Mouse (Mus musculus) lung, postnatal 14 days (tissue): Measurements from ENCODE around the gene Tmem229b.
A peak's percentile ranks its signal among the peaks of the same experiment; 100 is the strongest.
"Not testable (repeated sequence)": the region's sequence is repeated elsewhere in the genome, so short reads cannot be mapped to it uniquely, and the experiment has no call there.

Source experiments
- DNase-seq: peaks from one replicate; pipeline ENCODE4 v3.0.0; 2021

Gene Tmem229b

DNA sequence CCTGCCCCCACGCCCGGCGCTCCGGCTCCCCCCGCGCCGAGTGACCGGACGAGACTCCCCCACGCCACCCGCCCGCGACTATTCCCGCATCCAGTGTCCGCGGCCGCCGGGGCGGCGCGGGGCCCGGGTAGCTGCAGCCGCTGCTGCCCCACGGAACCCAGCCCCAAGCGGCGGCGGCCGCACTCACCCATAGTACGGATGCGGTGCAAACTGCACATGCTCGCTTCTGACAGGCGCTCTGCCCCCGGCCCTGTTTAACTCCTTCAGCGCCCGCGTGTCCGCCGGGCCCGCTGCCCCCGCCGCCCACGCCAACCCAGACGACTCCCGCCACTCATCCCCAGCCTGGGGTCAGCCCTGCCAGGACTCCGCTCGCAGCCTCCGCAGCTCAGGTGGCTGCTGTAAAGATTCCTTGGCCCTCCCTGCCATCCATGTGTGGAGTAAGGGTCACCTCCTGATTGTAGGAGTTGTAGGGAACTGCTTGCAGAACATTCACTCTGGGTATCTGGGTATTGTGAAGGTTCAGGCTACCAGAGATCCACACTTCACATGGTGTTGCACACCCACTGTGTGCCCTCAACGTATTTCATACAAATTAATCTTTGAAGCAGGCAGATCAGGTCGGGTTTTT, at the start of gene Tmem229b:
Gene Tmem229b, minus strand, starts transcription at position 502 of the 628 bp plus-strand sequence.
- peak; percentile 48 for DNase-seq

DNA sequence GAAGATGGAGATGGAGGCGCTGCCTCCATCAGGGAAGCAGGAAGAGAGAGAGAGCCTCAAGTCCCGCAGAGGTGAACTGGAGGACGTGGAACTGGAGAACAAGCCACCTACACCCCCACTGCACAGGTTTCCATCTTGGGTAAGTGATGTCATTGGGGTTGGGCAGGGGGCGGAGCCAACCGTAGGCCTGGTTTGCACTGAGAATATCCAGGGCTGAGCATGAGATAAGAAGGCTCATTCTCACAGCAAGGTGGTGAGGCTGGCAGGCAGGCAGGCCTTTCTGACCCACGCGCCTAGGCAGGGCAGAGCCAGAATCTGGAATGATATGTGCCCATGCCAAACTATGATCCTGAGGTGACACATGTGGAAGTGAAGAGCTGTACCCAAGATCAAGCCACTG, 47.8 kb upstream of the Tmem229b start:
- no peak for DNase-seq

DNA sequence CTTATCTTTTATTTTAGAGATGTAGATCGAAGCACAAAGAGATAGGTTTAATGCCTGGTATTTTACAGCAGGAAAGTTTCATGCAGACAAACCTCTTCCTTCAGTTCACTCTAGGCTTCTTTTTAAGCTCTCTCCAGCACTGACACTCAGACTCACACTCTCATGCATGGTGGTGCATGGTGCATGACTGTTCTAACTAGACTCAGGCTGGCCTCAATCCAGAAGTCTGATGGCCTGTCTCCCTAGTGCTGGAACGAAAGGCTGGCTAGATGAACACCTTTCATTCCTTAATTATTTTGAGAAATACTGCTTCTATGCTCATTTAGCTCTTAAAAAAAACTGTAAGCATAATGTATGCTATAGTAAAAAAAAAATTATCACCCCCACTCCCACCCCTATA, 44.6 kb upstream of the Tmem229b start:
- DNase-seq: no peak

DNA sequence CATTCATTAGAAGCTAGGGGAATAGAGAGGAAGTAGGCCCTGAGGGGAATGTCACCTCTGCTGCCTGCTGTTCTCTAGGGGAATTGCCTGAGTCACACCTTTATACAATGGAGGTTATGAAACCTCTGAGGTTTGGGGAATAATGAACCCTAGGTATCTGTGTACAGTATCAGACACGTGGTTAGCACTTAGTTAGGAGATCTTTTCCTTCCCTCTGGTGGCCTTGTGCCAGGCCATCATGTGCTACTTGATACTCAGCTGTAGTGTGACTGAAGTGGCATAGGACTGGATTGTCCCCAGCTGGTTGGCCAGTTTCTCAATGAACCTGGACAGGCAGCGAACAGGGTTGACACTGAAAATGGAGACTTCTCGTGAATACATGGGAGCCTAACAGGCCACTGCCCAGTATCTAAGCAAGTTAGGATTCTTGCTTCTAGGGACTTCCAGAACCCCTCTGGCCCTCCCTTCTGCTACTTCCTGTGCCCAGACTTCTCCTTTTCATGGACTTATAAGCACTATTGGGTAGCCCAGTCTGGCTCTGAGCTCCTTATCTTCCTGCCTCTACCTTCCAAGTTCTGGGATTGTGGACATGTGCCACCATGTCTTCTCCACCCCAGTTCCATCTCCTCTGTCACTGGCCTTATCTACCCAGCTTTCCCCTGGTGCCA, 43.3 kb upstream of the Tmem229b start:
- DNase-seq: peak; percentile 79

DNA sequence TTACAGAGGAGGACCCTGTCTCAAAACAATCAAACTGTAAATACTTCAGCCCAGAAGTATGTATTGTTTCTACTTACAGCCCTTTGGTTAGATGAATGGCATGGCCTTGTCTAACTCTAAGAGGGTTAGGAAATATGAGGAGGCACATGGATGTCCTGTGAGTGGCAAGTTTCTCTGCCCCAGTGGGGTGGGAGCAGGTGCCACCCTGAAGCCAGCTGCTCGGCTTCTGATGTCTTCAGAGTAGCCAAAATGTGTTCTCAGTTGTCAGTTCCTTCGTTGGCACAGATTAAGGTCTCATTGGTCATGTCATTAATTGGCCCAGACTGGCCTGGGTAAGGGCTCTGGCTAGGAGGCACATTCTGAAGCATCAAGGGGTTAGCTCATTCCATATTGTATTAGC, 42.4 kb upstream of the Tmem229b start:
- no peak for DNase-seq

DNA sequence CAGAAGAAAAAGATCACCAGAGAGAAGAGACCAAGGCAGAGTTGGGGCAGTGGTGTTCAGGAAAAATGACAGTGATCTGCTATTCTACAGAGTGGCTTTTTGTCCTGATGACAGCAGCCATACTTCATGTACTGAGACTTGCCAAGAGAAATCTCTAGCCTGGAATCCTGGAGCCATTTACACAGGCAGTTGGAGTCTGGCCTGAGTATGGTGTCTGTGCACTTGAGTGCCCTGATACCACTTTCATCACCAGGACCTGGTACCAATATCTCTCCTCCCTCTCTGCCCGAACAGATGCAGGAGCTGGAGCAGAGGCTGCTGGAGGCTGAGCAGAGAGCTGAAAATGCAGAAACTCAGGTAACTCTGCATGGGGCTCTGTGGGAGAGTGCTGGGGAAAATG, 41.5 kb upstream of the Tmem229b start:
- DNase-seq: no peak

DNA sequence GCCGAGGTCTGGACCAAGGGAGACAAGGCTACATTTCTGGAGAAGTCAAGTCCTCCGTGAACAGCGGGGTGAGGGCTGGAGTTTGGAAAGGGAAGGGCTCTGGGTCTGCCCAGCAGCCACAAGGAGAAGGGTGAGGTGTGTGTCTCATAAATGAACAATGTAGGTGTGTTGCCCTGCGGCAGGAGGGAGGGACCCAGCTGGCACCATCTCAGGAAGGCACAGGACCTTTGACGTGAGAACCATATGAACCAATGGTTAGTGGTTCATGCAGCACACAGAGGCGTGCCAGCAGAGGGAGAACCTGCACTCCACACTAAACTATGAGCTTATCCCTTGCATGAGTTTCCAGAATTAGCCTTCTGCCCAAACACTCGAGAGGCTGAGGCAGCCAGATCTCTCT, 39.8 kb upstream of the Tmem229b start:
- no peak for DNase-seq

DNA sequence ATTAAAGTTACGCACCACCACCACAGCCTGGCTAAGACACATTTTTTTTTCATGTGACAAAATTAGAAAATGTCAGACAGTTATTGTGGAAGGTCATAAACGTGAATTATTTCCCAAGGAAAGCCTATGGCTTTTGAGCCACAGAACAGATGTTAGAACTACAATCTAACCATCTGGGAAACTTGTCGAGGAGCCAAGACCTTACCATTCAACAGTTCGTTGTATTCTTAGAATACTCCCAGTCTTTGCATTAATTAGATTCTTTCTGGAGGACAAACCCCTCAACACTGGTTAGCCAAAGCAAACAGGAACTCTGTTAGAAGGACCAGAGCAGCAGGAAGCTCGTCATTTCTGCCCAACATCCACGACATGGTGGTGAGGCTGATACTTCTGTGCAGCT, 38.7 kb upstream of the Tmem229b start:
- no peak for DNase-seq

DNA sequence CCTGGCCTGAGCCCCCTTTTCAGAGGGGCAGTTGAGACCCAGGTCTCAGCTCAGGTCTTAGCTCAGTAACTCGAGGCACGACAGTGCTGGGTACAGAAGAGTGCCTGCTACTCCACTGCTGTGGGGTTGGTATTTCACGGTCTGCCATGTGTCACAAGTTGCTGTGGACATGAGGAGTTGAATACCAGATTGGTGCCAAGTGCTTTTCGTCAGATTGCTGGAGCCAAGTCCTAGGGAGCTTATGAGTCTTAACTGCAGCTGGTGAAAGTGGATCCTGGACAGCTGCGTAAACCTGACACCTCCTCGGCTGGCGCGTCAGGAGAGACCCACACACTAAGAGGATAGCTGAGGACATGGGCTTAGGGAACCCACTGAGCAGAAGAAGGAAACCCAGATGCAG, 37.2 kb upstream of the Tmem229b start:
- DNase-seq: peak; percentile 48

DNA sequence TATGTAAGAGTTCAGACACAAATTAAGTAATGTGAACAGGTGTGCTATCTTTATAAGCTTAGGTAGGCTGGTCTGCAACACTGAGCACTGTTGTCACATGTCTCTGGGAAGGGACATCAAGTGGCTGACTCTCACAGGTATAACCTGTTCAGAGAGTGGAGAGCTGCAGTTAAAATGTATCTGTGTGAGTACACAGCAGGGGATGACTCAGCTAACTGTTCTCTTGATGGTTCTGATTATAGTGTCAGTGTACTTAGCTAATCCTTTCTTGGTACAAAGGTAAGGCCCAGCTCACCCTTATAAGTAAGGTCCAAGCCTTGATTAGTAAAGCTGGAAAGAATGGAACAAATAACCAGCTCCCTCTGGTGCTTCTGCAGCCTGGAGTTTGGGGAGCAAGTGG, 34.0 kb upstream of the Tmem229b start:
- DNase-seq: no peak

DNA sequence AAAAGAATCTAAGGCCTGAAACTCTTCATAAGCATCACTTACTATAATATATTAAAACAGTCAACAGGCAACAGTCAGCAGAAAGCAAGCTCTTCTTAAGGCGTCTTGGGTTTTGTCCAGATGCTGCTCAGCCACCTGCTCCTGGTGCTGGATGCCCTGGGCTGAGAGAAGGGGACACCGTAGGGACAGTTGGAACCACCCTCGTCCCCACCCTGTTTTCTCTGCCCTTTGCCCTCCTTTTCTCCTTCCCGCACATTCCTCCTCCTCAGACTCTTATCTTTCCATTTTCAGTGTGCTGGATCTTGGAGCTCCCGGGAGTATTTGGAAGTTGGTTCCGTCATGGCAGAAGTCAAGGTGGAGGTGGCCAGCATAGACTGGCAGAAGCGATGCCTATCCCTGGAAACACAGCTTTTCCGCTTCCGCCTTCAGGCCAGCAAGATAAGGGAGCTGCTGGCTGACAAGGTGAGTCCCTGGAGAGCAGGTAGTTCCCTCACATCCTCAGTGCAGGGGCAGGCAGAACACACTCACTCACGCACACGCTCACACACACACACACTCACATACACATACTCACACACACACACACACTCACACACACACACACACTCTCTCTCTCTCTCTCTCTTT, 32.9 kb upstream of the Tmem229b start:
- no peak for DNase-seq

DNA sequence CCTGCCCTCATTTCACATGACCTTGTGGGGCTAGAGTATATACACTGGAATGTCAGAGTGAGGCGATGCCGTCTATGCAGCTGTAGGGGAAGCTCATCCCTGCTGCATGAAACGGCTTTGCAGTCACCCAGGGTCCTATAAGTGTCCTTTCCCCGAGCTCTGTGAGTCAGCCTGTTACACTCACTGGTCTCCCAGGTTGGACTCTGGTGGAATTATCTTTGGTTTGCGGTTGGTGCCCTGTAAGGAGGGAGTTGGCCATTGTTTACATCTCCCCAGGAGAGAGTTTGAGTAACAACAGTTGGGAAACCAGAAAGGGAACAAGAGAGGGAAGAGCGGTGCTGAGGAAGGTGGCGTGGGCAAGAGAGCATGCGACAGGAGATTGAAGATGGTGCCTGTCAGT, 32.3 kb upstream of the Tmem229b start:
- no peak for DNase-seq

DNA sequence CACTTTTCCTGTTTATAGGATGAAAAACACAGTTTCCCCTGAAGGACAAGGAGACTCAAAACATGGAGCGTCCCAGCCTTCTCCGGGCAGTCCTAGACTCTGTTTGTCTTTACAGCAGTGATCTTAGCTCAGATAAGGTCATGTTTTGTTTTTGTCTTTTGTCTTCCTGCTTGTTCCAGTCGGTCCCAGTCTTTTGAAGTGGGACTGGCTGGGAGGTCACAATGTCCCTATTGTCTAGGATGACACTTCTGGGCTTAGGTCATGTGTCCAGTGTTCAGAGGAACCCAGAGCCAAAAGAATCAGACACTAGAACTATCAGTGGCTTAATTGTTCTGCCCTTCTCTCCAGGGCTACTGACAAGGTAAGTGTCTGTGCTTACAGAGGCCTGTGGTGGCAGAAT, 27.9 kb upstream of the Tmem229b start:
- DNase-seq: peak; percentile 9

DNA sequence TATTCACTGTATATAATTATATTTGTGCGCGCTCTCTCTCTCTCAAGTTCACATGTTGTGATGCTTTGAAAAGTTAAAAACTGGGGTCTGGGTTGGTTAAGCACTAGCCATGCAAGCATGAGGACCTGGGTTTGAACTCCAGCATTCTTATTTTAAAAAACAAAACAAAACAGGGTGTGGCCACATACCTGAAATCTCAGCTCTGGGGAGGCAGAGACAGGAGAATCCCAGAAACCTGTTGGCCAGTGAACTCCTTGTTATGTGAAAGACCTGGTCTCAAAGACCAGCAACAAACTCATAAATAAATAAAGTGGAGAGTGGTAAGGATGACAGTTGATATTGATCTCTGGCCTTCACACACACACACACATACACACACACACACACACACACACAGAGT, 26.9 kb upstream of the Tmem229b start:
- no peak for DNase-seq

DNA sequence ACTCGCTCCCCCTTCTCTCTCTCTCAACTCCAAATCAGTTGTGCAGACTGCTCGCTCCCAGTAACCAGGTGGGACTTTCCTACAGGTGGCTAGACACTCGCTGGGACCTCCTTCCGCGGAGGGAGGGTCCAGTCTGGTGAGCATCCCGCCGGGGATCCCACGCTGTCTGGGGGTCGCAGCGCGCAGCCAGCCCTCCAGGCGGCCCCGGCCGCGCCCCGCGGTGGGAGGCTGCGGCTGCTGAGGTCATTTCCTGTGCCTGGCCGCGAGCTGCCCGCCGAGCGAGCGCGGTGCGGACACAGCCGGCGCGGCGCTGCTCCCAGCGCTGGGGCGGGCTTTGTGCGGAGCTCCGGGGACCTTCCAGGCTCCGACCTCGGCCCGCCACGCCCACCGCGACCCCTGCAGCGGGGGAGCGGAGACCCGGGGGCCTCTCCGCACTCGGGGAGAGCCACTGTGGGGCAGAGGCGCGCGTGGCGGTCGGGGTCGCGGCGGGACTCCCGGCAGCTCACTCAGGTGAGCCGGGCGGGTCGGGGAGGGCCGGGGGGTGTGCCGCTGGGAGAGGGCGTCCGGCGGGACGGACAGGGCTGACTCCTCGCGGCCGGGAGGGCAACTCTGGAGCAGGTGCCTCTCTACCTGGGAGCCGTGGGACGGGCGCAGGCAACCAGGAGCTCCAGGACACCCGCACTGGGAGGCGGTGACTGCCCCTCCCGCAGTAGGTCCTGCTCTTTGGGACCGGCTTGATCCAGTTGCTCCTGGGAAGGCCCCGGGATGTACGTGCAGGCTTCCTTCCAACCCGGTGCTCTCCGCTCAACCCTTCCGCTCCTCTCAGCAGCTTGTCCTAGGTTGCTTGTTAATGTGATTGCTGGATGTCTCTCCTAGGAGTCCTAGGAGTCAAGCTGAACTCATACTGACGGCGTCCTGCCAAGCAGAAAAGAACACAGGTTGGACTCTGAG, 21.8 kb upstream of the Tmem229b start, which contains the start of gene Plekhh1:
Gene Plekhh1, plus strand, starts transcription at position 253 of the 951 bp plus-strand sequence.
- DNase-seq: peak; percentile 68

DNA sequence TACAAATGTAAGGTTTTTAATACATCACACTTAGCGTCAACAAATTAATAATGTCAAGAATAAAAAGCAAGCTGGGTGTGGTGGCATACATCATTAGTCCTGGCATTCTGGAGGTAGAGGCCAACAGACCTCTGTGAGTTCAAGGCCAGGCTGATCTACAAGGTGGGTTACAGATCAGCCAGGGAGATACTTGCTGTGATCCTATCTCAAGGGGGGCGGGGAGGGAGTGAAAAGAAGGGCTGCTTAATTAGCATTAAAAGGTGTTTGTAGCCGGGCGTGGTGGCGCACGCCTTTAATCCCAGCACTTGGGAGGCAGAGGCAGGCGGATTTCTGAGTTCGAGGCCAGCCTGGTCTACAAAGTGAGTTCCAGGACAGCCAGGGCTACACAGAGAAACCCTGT, 20.1 kb upstream of the Tmem229b start:
- DNase-seq: not testable (repeated sequence)

DNA sequence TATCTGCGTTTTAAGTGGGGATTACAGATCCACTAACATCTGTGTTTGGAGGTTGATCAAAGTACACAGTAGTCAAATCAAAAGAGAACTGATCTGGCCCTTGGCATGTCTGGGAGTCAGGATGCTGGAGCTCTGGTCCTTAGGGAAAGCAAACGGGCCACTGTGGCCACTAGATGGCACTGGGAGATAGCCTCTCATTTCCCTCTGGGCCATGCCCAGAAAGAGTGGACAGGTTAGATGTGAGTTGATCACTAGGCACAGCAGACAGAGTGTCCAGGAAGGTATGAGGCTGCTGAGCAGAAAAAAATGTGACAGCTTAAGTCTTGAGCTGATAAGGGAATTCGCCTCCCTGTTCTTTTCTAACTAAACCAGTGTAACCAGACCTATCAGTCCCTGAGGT, 15.5 kb upstream of the Tmem229b start:
- DNase-seq: peak; percentile 82

DNA sequence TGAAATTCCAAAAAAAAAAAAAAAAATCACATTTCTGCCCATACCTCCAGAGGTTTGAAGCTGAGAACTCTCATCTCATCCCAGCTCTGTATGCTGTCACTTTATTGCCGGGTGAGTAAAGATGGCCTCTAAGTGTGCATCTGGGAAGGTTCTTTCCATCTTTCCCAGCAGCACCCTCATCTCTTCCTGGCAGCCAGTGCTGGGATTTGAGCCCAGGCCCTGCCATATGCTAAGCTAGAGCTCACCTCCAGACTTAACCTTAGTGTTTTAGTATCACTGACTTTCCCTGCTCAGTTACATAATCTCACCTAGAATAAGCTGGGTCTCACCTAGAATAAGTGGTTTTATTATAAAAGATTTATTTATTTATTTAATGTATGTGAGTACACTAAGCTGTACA, 14.5 kb upstream of the Tmem229b start:
- no peak for DNase-seq

DNA sequence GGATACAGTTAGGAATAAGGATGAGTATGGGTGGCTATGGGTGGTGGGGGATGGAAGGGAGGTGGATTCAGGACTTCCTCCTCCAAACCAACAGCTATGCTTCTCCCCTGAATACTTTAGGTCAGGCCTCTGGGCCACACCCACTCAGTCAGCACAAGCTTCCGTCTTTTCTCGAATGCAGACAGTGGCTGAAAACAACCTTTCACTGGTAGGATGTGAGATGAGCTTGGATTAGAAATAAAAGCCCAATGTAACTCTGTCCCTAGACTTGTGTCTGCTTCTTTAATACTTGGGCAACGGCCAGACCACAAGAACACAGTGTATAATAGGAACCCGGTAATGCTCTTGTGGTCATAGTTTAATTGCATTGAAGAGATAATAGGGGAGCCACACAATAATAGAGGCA, 10.6 kb upstream of the Tmem229b start:
- no peak for DNase-seq

DNA sequence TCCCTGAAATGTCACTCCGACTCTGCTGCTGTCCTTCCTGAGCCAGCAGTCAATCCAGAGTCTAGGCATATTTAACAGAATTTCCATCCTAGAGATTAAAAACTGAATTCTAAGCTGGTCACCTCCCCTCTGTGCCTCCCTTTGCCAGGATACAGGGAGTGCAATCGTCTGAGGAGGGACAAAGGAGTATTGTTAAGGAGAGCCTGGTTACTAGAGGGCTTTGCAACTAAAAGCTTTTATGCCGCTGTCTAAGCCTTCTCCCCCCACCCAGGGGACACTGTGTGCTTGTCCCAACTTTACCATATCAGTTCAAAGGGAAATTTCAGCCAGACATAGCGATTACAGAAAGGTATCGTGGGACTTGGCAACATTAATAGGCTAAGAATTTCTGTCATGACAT, 8.7 kb upstream of the Tmem229b start:
- no peak for DNase-seq

DNA sequence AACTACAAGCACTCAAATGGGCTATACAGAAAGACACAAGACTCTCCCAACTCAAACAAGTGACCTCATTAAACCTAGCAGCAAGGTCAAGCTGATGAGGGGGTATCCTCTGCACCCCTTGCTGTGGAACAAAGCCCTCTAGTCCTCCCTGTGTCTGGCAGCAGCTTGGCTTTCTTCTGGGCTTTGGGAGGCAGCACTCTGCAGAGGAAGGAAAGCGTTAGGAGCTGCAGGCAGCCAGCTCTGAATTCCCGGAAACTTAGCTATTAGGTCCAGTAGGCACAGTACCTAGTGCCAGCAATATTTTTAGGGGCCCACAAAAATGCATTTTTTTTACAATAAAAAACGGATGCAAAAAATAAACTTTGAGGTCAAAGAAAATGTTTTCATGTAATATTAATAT, 3.1 kb upstream of the Tmem229b start:
- DNase-seq: no peak

DNA sequence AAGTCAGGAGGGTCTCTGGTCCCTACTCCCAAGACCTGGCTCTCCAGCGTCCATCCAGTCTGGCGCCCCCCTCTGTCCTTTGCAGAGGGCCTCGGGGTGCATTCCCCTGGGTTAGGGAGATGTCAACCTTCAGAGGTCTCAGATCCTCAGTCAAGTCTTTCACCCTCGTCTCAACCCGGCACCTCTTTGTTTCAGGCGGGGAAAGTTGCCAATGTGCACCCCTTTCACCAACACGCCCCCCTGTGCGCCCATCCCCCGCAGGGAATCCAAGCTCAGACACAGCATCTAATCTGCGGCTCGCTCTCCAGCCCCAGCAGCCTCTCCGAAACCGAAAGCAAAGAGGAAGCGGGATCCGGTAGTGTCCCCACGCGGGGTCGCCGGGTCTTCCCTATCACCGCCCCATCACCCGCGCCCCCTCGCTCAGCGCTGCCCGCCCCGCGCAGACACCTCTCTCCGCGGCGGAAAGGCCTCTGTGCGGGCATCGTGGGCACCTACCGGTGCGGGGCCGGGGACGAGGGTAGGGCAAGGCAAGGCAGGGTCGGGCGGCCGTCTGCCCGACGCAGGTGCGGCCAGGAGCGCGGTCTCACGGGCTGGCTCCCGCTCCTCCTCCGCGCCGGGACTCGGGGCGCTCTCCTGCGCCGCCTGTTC, 825 bp downstream of the Tmem229b start:
- DNase-seq: peak; percentile 45

DNA sequence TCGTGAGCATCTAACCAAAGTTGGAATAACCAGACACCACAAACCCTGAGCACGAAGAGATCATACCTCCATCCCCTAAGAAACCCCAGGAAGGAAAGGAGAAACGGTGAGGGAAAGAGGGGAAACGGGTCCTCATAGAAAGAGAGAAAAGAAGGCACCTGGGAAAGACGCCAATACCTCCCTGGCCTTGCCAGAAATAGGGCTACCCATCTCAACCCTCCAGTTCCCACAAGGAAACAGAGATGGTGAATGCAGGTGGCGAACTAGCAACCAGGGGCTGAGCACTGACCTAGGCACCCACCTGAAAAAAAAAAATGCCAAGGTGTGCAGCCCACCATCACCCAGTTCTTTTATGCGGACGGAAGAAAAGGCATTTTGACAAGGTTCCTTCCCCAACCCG, 1.4 kb downstream of the Tmem229b start:
- no peak for DNase-seq
